Mouse (Mus musculus): ENCODE results near the gene Resp18.
"Not testable (repeated sequence)": the region's sequence is repeated elsewhere in the genome, so short reads cannot be mapped to it uniquely, and the experiment has no call there.

The Resp18 gene

DNA sequence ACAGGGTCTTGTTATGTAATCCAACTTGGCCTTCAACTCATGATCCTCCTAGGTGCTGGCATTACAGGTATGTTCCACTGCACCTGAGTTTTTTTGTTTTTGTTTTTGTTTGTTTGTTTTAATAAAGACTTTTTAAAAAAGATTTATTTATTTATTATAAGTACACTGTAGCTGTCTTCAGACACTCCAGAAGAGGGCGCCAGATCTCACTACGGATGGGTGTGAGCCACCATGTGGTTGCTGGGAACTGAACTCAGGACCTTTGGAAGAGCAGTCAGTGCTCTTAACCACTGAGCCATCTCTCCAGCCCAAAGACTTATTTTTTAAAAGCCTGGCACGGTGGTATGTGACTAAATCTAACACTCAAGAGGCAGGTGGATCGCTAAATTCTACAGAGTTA, 45.7 kb downstream of the Resp18 start:
- DNase-seq, result not testable (repeated sequence)

DNA sequence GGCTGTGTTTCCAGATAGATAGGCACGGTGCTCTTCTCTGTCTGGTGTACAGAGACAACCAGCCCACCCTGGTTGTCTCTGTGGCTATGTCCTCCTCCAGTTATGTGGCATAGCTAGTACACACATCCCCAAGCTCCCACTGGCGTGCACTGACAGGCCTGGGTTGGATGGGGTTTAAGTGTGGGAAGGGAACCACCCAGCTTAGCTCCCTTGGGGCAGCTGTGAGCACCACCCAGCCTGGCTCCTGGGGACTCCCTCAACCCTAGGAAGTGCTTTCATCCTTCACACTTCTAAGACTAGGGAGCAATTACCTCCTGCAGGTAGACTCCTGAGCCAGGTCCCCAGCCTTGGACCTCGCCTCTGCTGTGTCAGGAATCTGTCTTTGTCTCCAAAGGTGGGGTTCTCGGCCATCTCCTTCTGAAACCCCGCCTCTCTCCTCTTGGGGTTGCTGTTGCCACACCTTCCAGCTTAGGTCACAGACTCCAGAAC, 46.5 kb downstream of the Resp18 start, which contains the start of gene A630095N17Rik:
A630095N17Rik (minus strand) TSS at position 439 of the 489 bp plus-strand sequence.
- no peak for DNase-seq

DNA sequence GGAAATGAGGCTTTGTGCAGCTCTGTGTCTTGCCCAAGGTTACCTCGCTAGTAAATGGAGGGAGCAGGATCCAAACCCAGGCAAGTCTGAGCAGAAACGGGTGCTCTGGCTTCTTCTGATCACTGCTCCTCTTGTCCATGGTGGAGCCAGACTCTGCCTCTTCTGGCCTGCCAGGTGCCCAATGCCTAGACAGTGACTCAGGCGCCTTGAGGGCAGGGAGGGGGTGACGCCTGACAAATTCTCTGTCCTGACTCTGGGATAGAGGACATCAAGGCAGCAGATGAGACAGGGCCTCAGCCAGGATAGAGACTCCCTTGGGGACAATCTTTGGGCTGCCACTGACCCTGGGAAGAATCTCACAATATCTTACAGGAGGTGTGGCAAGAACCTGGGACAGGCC, 47.0 kb downstream of the Resp18 start:
- DNase-seq, result no peak

DNA sequence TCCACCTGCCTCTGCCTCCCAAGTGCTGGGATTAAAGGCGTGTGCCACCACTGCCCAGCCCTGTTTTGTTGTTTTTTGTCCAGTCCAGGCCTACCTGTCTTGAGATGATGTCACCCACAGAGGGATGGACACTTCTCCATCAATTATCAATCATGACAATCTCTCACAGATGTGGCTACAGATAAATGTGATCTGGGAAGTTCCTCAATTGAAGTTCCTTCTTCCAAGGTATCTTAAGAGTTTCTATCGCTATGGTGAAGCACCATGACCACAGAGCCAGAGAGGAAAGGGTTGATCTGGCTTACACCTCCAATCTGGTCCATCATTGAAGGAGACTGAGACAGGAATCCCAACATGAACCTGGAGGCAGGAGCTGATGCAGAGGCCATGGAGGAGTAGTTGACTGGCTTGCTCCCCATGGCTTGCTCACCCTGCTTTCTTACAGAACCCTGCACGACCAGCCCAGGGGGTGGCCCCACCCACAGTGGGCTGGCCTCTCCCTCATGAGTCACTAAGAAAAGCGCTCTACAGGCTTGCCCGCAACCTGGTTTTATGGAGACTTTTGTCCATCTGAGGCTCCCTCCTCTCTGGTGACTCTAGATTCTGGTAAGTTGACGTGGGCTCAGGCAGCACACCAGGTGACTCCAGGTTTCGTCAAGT, 47.8 kb downstream of the Resp18 start:
- DNase-seq, result no peak

DNA sequence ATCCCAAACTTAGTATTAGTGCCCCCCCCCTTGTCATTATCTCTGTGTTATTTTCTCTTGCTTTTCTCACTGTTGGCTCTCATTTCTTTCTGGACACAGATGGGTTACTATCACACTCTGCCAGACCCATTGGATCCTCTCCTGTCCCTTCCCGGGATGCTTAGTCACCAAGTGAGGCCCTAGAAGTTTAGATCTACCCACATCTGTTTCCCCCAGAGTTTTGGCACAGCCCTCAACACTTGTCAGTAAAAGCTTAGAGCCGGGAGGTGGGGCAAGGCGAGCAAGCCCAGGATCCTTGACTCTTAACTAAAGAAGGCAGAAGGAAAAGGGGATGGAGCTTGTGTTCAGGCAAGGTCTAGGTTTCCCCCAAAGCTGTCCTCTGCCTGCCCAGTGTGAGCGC, 49.1 kb downstream of the Resp18 start:
- no peak for DNase-seq

DNA sequence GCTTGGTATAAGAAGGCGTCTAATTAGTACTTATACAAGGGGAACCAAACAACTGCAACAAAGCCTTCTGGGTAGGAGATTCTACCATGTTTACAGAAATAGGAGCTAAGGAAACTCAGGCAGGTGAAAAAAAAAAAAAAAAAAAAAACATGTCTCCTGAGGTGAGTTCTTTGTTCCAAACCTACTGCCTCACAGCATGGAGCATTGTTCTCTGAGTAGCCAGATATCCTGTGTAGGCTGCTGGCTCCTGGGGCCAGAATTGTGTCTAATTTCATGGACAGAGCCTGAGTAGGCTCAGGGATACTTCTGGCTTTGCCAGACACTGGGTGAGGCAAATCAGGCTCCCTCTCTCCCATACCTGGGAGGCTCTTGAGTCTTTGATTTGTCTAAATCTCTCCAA, 50.6 kb downstream of the Resp18 start:
- DNase-seq, result no peak

DNA sequence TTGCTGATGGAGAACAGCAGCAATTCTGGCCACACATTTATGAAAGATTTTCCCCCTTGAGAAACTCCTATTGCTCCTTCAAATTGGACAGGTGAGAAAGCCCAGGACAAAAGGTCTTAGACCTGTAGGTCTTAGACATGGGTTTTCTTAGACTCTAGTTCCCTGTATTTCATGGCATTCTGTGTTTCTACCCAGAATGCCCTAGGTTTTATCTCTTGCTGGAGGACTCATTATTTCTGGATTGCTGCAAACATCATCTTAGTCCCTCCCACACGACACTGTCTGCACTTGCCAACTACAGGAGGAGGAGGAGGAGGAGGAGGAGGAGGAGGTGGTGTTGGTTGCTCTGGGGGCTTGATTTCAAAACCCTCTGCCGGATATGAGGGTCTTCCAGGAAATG, 52.1 kb downstream of the Resp18 start:
- no peak for DNase-seq

DNA sequence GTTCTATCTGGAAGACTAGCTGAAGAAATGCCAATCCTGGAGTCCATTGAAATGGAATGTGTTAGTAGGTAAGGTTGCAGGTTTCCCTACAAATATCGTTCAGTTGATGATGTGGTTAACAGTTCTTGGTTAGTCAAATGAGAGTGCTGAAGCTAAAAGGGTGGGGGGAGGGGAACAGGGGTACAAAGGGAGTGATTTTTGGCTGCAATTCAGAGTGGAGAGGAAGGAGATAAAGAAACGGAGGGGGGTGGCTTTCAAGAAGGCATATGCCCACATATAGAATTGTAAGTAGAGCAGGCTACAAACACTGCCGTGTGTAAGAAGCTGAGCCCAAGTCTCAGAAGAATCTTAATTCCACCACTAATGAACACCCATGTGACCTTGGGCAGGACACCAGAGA, 52.7 kb downstream of the Resp18 start:
- DNase-seq, result no peak

DNA sequence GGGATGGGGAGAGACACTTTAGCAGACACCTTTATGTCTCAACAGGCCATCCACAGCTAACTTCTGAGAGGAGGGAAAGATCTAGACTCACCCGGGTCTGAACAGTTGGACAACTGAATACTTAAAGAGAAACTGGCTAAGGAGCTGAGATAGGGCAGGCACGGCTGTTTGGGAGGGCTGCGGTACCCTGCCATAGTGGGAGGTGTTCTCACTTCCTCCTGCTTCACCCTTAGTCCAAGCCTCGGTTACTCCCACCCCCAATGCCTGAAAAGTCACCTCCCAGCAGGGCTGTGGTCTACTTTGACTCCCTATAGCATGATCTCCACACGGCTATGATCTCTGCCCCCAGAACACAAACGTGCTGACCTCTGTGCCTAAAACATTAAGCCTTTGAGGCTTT, 54.7 kb downstream of the Resp18 start:
- no peak for DNase-seq

DNA sequence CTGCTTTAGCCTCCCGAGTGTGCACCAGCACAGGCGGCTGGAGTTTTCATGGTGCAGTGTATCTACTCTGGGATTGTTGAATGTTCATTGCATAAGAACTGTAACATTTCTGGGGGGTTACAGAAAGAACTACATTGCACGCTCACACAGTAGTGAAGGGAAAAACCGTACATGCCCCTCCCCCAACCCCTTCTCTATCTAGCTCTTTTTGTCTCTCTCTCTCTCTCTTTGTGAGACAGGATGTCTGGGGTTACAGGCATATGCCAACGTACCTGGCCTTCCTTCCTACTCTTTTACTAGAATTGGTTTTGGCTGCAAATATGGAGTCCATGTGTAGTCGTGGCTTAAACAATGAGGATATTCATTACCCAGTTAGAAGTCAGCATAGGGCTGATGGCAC, 55.3 kb downstream of the Resp18 start:
- DNase-seq, result no peak
